Mouse (Mus musculus): ENCODE data around the gene Ttc39a. TPM values are rescaled to one million over a fixed set of nuclear protein-coding genes. Genes with fewer than 3 reads are reported as not detected.
A peak's percentile ranks its signal among the peaks of the same experiment; 100 is the strongest.

Gene Ttc39a
- polyA plus RNA-seq, 1 experiment from 2014 or later = 1.6 TPM

DNA sequence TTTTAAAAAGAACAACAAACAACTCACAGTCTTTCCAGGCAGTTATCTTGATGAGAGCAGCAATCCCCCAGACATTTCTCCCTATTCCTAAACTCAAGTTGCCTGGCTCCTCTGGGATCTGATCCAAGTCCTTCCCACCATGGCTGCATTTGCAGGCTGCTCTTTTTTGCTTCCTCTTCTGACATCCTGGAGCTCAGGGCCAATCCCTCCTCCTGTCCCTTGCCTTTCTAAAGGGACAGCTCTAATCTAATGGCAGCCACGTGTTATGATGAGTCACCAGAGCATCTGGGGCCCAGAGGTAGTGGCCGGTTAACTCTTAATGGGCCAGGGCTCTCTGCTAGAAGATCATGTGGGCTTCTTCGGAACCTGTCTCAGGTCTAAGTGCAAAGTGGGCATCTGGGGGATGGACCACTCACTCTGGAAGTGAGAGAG, 353 bp upstream of the Ttc39a start:
- H3K9me3 ChIP-seq = no peaks in the 10 kb centered on the region
- peaks cover 12% of the 10 kb centered on the region for H3K4me1 ChIP-seq
- peak; percentile 29; the same call in 1 of the 2 replicates for ATAC-seq (ENCODE audit: low FRiP score, low read depth)
- H3K4me2 ChIP-seq (replicated peaks) = peak overlapping the region; percentile 98
- no peaks in the 10 kb centered on the region for H3K36me3 ChIP-seq
- H3K27ac ChIP-seq (replicated peaks) = 0 out of 2 replicates have a peak overlapping the region, but pooled peaks have one; percentile 31
- H3K9ac ChIP-seq (replicated peaks) = no peak overlapping the region
- peak overlapping the region; percentile 67 for H3K4me3 ChIP-seq
- WGBS = 8% methylated on average over 3 of the region's 3 CpGs
- H3K27me3 ChIP-seq = peaks cover 36% of the 10 kb centered on the region

DNA sequence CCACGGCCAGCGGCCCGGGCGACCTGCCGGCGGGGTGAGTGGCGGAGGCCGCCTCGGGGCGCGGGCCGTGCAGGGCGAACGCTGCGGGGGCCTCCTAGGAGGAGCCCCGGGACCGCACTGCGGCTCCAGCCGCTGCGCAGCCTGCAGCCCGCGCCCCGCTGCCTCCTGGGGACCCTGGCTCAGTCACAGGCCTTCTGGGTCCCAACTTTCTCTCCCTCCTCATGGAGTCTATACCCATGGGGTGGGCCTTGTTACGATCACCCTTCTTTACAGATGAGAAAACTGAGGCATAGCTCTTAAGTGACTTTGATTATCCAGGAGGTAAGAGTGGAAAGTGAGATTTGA, 725 bp downstream of the Ttc39a start:
- peak overlapping the region; percentile 72 for H3K9ac ChIP-seq (replicated peaks)
- no peak overlapping the region for H3K27ac ChIP-seq (replicated peaks)
- peaks cover 36% of the 10 kb centered on the region for H3K27me3 ChIP-seq
- 2% methylated on average over 23 of the region's 24 CpGs for WGBS
- peak; percentile 27; the same call in 1 of the 2 replicates for ATAC-seq (ENCODE audit: low FRiP score, low read depth)
- peak overlapping the region; percentile 98 for H3K4me2 ChIP-seq (replicated peaks)
- H3K4me1 ChIP-seq = peaks cover 15% of the 10 kb centered on the region
- no peaks in the 10 kb centered on the region for H3K36me3 ChIP-seq
- H3K4me3 ChIP-seq = peak overlapping the region; percentile 67
- no peaks in the 10 kb centered on the region for H3K9me3 ChIP-seq

DNA sequence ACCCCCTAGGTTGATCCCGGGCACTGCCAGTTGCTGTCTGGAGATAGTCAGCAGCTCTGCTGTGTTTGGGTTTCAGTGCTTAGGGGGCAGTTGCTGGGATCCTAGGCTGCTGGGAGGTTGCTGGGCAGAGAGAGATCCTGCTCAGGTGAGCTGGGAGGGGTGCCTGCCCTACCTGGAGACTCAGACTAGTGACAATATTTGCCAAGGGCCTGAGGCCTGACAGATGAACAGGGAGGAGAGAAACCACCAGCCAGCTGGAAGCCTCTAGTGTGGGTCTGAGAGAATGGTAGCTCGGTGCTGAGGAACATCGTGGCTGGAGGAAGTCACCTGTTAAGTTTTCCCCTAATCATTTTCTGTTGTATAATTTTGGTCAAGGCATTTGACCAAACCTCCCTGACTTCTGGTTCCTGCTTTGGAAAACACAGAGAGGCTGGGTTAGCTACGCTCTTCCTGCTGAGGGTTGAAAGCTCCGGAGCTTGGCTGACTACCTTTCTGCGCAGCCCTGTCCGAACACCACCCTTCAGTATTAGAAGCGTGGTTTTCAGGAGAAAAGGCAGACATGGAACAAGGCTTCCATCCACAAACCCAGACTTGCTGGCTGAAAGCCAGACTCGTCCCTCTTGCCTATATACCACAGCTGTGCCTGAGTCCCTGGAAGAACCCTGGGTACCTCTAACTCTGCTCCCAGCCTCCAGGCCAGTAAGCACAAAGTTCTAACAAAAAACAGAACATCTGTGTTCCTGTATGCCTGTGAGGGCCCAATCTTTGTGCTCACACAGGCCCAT, 1.5 kb downstream of the Ttc39a start:
- no peak overlapping the region for H3K27ac ChIP-seq (replicated peaks)
- H3K9ac ChIP-seq (replicated peaks) = no peak overlapping the region
- 87% methylated on average over 9 of the region's 9 CpGs for WGBS
- no peak overlapping the region for H3K4me3 ChIP-seq
- H3K9me3 ChIP-seq = no peaks in the 10 kb centered on the region
- peaks cover 15% of the 10 kb centered on the region for H3K4me1 ChIP-seq
- no peaks in the 10 kb centered on the region for H3K36me3 ChIP-seq
- H3K4me2 ChIP-seq (replicated peaks) = peak overlapping the region; percentile 98
- no peak for ATAC-seq (ENCODE audit: low FRiP score, low read depth)
- peaks cover 36% of the 10 kb centered on the region for H3K27me3 ChIP-seq

DNA sequence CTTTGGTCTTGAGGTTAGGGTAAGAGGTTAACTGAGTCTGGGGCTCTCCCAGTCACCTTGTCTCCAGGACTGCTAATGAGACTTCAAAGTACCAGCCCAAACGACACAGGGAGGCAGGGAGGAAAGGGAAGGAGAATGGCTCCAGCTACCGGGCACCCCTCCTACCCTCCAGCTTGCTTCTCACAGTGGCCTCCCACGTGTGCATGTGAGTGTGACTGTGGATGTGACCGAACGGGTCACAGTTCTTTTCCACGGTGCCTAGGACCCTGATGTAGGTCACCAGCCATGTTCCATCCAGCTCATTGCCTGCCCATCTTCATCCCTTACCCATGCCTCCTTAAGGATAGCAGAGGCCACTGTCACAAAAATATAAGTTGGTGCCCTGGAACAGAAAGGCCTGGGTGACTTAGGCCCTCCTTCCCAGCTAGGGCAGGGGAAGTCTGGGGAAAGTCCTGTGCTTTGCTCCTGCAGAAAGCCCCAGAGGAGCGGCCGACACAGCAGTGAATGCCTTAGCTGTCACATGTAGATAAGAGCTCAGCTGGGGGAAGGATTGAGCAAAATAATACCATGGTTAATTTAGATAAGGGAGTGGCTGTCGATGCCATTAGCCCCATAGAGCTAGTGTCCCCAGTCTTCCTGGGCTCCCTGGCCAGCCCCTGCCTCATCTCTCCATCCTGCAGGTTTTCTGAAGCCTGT, 4.4 kb downstream of the Ttc39a start:
- H3K27ac ChIP-seq (replicated peaks) = 0 out of 2 replicates have a peak overlapping the region, but pooled peaks have one; percentile 7
- no peak overlapping the region for H3K9ac ChIP-seq (replicated peaks)
- H3K9me3 ChIP-seq = no peaks in the 10 kb centered on the region
- ATAC-seq (ENCODE audit: low FRiP score, low read depth) = no peak
- WGBS = 72% methylated on average over 9 of the region's 9 CpGs
- H3K27me3 ChIP-seq = peaks cover 27% of the 10 kb centered on the region
- H3K4me2 ChIP-seq (replicated peaks) = no peak overlapping the region
- H3K4me3 ChIP-seq = no peak overlapping the region
- peaks cover 10% of the 10 kb centered on the region for H3K4me1 ChIP-seq
- H3K36me3 ChIP-seq = no peaks in the 10 kb centered on the region

DNA sequence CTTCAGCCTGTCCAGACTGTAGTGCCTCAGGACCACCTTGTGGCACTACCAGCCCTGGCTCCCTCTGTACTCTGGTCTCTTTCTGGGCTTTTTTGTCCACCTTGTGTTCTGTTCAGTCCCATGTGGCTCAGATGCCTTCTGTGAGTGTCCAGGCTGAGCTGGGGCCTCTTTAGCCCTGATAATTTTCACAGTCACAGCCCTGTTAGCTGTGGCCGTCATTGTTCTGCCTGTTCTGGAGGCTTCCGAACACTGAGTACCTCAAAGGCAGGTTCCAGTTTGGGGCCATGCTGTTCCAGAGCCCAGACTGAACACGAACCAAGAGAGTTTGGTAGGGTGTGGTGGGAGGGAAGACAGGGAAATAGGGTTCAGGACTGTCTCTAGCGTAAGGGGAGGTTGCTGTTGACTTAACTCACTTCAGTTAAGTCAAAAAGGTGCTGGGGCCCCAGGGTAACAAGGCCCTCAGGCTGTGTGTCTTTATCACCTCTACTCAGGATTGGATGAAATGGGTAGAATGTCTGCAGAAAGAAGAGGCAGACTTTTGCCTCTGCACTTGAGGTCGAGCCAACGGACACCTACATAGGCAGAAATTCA, 5.0 kb downstream of the Ttc39a start:
- Histone ChIP-seq H3K27ac (replicated peaks) (0 out of 2 replicates have a peak overlapping the region, but pooled peaks have one; percentile 7), H3K9me3 (no peaks in the 10 kb centered on the region), H3K4me3 (no peak overlapping the region), H3K4me2 (replicated peaks) (no peak overlapping the region), H3K4me1 (peaks cover 4% of the 10 kb centered on the region; the same call in 1 of the 2 replicates), H3K9ac (replicated peaks) (no peak overlapping the region), H3K27me3 (peaks cover 22% of the 10 kb centered on the region), H3K36me3 (no peaks in the 10 kb centered on the region)
- WGBS = 86% methylated on average over 6 of the region's 6 CpGs
- no peak for ATAC-seq (ENCODE audit: low FRiP score, low read depth)

DNA sequence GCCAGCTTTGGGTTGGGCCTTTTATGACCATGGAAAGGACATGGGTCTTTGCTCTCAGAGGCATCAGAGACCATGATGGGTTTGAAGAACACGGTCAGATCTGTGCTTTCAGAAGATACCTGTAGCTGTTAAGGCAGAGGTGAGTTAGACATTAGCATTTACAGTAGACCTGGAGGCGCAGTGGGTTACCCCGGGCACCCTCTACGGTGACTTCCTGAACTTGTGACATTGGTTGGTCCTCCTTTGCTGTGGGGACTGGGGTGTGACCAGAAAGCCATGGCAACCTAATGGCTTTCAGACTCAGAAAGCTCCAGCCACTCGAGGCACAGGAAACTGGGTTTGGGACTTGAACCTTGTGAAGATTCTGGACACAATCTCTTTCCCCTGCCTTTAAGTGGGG, 5.8 kb downstream of the Ttc39a start:
- peaks cover 15% of the 10 kb centered on the region for H3K27me3 ChIP-seq
- H3K9me3 ChIP-seq = no peaks in the 10 kb centered on the region
- H3K4me1 ChIP-seq = 0 out of 2 replicates have a peak, but pooled peaks cover 3% of the 10 kb centered on the region
- no peak overlapping the region for H3K27ac ChIP-seq (replicated peaks)
- no peaks in the 10 kb centered on the region for H3K36me3 ChIP-seq
- H3K4me3 ChIP-seq = no peak overlapping the region
- no peak overlapping the region for H3K4me2 ChIP-seq (replicated peaks)
- WGBS = 93% methylated on average over 5 of the region's 5 CpGs
- ATAC-seq (ENCODE audit: low FRiP score, low read depth) = no peak
- no peak overlapping the region for H3K9ac ChIP-seq (replicated peaks)

DNA sequence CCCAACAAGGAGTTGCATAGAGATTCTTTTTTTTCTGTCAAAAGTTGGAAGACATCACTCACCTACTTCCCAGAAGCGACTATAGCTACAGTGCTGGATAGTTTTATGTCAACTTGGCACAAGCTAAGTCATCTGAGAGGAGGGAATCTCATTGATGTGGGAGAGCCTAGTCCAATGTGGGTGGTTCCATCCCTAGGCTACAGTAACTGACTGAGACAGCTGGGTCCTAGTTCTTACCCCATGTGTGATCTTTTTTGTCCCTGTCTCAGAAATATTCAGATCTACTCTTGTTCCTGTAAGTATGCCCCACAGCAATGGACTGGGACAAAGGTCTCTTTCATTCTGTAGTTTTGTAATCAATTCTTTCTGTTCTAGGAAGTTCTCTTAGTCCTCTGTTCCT, 11.6 kb downstream of the Ttc39a start:
- Histone ChIP-seq H3K9ac (replicated peaks) (no peak overlapping the region), H3K27me3 (no peaks in the 10 kb centered on the region), H3K4me2 (replicated peaks) (no peak overlapping the region), H3K4me1 (peaks cover 4% of the 10 kb centered on the region; the same call in 1 of the 2 replicates), H3K27ac (replicated peaks) (no peak overlapping the region), H3K36me3 (no peaks in the 10 kb centered on the region), H3K4me3 (no peak overlapping the region), H3K9me3 (no peaks in the 10 kb centered on the region)
- 84% methylated on average over 1 of the region's 1 CpGs for WGBS
- no peak for ATAC-seq (ENCODE audit: low FRiP score, low read depth)

DNA sequence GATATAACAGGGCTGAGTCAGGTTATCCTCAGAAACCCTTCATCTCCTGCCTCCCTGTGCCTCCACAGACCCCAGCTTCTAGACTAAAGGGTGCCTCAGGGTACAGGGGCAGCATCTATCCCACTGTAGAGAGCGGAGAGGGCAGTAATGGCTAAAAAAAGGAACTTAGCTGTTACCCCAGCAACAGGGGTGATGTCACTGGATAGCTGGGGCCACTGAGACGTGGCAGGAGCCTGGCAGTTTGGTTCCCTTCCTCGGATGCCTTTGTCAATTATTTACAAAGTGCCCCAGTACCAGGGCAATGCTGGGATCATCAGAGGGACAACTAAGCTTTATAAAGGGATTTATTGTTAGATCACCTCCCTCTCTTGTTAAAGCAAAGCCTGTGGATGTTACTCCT, 12.6 kb downstream of the Ttc39a start:
- H3K27ac ChIP-seq (replicated peaks) = no peak overlapping the region

DNA sequence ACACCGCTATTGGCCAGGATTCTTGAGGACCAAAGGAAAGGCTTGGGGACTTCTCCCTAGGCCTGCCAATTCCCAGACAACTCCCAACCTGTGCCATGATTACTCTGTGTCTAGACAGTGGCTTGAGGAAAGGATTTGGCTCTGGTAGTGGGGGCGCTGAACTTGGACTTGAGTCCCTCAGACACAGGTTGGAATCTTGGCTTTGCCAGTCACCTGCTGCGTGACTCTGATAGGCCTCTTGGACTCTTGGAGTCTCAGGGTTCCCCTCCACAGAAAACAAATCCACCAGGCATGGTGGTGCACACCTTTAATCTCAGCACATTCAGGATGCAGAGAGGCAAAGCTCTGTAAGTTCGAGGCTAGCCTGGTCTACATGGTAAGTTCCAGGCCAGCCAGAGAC, 13.1 kb downstream of the Ttc39a start:
- no peak for ATAC-seq (ENCODE audit: low FRiP score, low read depth)
- peaks cover 4% of the 10 kb centered on the region; the same call in 1 of the 2 replicates for H3K4me1 ChIP-seq
- no peak overlapping the region for H3K27ac ChIP-seq (replicated peaks)
- no peaks in the 10 kb centered on the region for H3K9me3 ChIP-seq
- H3K4me3 ChIP-seq = no peak overlapping the region
- WGBS = 83% methylated on average over 4 of the region's 4 CpGs
- H3K9ac ChIP-seq (replicated peaks) = no peak overlapping the region
- no peaks in the 10 kb centered on the region for H3K36me3 ChIP-seq
- H3K27me3 ChIP-seq = no peaks in the 10 kb centered on the region
- H3K4me2 ChIP-seq (replicated peaks) = no peak overlapping the region

More for the DNA sequence above, 12.6 kb downstream of the Ttc39a start:
- no peak for ATAC-seq (ENCODE audit: low FRiP score, low read depth)
- no peak overlapping the region for H3K4me3 ChIP-seq
- 28% methylated on average over 3 of the region's 3 CpGs for WGBS
- H3K9me3 ChIP-seq = no peaks in the 10 kb centered on the region
- H3K4me1 ChIP-seq = peaks cover 4% of the 10 kb centered on the region; the same call in 1 of the 2 replicates
- H3K9ac ChIP-seq (replicated peaks) = no peak overlapping the region
- no peak overlapping the region for H3K4me2 ChIP-seq (replicated peaks)
- no peaks in the 10 kb centered on the region for H3K36me3 ChIP-seq
- no peaks in the 10 kb centered on the region for H3K27me3 ChIP-seq

DNA sequence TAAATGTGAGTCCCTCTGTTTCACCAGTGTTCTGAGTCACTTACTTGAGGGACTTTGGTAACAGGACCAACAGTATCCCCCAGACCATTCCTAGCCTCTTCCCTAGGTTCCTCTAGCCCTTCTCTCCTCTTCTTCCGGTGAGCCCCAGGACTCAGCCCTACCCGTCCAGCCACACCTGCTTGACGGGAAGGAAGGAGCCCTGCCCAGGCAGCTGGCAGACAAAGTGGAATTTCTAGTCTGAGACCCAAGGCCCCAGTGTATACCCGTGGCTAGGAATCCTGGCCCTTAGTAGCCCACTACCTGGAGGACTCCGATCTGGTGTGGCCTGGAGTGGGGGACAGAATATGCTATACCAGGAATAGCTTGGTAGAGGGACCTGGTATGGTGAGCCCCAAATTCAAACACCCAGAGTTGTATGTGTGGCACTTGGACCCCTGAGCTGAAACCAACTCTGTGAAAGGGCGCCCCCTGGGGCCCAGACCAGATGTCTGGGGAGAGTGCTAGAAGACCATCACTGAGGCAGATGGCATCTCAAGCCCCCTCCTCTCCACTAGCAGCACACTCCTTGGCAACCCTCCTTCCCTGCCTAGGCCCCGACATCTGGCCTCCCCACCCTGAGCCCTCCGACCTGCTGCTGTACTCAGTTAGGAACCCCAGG, 13.8 kb downstream of the Ttc39a start:
- 75% methylated on average over 8 of the region's 8 CpGs for WGBS
- H3K4me1 ChIP-seq = peaks cover 4% of the 10 kb centered on the region; the same call in 1 of the 2 replicates
- no peaks in the 10 kb centered on the region for H3K36me3 ChIP-seq
- no peak overlapping the region for H3K4me3 ChIP-seq
- ATAC-seq (ENCODE audit: low FRiP score, low read depth) = 0 out of 2 replicates have a peak, but pooled peaks have one; percentile 34
- H3K27me3 ChIP-seq = no peaks in the 10 kb centered on the region
- no peak overlapping the region for H3K4me2 ChIP-seq (replicated peaks)
- no peak overlapping the region for H3K27ac ChIP-seq (replicated peaks)
- H3K9me3 ChIP-seq = no peaks in the 10 kb centered on the region
- H3K9ac ChIP-seq (replicated peaks) = no peak overlapping the region

DNA sequence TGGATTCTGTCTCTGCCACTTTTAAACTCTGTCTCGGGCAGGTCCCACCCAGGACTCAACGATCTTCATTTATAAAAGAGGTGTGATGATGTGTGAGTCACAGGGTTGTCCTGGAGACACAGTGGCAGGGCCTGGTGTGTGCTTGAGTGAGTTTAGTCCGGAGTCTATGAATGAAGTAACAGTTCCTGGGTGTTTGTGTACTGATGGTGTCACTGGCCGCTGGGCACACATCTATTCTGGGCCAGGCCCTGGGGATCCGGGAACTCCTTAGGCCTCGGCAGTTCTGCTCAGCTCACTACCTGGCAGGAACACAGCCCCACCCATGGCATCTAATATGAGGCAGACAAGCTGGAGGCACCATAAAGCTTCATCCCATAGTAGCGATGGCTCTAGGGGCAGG, 15.2 kb downstream of the Ttc39a start:
- no peak overlapping the region for H3K4me2 ChIP-seq (replicated peaks)
- WGBS = 88% methylated on average over 7 of the region's 7 CpGs
- no peak overlapping the region for H3K27ac ChIP-seq (replicated peaks)
- H3K4me3 ChIP-seq = no peak overlapping the region
- no peaks in the 10 kb centered on the region for H3K27me3 ChIP-seq
- no peak overlapping the region for H3K9ac ChIP-seq (replicated peaks)
- peaks cover 4% of the 10 kb centered on the region; the same call in 1 of the 2 replicates for H3K4me1 ChIP-seq
- ATAC-seq (ENCODE audit: low FRiP score, low read depth) = no peak
- H3K9me3 ChIP-seq = no peaks in the 10 kb centered on the region
- H3K36me3 ChIP-seq = no peaks in the 10 kb centered on the region

All from midbrain, embryonic 12.5 days (tissue).